Mouse (Mus musculus) lung, adult 2 months (tissue): Measurements from ENCODE around the gene Ang2.

ENCODE experiments used
- CTCF ChIP-seq: fragments of 200-500 bp; IDR thresholded peaks from 2 replicates; pipeline ENCODE4 v1.5.1; 2011; ENCODE audit warnings: mild to moderate bottlenecking, low read length, control low read depth; ENCODE audit not compliant: insufficient read depth
- POLR2A ChIP-seq: fragments of 200-500 bp; IDR thresholded peaks from 2 replicates; pipeline ENCODE4 v1.6.1; 2011; ENCODE audit warnings: low read depth, mild to moderate bottlenecking, control low read depth, low read length, borderline replicate concordance; ENCODE audit errors: extremely low read depth

GRCm38 (mm10) chr14:51148006-51148405 lies 50.9 kb downstream of the Ang2 start:
- no peak for TF ChIP-seq POLR2A
- no peak for TF ChIP-seq CTCF
